Mouse (Mus musculus) embryonic stem cell, embryonic (primary cell): ENCODE data around the gene Nrtn.

ENCODE experiments used
- CTCF ChIA-PET, 4 experiments: fragments of 300-600 bp in 2 of 4; fragments of 350-600 bp in 2 of 4; sonication (Branson Sonifier 250); formaldehyde crosslinking; loops; one replicate each; lab custom pipeline; 2022; ENCODE audit warnings: inconsistent platforms in 2 of 4; lab: Charles Lee
- POLR2A ChIA-PET, 4 experiments: fragments of 300-600 bp in 2 of 4; fragments of 350-600 bp in 2 of 4; sonication (Branson Sonifier 250); formaldehyde crosslinking; loops; one replicate each; lab custom pipeline; 2022; ENCODE audit warnings: antibody characterized with exemption in 4 of 4, inconsistent platforms in 1 of 4; lab: Charles Lee

The Nrtn gene

DNA sequence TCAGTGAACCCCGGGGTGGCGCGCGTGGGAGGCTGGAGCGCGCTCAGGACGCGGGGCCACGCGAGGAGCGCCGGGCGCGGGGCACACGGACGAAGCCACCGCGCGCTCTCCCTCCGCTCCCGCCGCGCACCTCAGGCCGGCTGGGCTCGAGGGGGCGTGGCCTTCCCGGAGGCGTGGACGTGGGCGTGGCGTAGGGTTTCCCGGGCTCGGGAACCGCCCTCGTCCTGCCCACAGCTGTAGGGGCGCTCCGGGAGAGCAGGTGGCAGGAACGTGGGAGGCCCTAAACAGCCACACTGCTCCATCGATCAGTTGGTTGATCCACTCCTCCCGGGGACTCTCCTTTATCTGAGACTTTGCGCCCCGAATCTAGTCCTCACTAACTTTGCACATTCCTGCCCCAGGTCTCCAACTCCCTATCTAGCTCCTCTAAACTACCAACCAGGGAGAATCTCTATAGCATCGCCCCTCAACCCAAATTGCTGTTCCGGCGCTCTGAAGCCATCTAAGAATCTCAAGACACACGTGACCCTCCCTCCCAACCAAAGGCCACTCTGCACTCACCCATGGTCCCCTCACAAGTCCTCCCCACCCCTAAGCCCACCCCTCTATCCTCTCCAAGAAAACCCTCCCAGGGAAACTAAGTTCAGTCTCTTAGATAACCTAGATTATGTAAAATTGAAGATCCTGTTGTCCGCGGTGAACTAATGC is at the start of gene Nrtn:
Gene Nrtn, minus strand, starts transcription at position 115 of the 708 bp plus-strand sequence.
- CTCF ChIA-PET = interaction anchor here in 3 of 4 experiments (0.5 to 1.8 kb wide), 25 partner anchors 9 to 690 kb away, joined by 3 to 12 read pairs (median 3); partner anchors contain the start of gene Kdm4b (in 1 of the 3)

DNA sequence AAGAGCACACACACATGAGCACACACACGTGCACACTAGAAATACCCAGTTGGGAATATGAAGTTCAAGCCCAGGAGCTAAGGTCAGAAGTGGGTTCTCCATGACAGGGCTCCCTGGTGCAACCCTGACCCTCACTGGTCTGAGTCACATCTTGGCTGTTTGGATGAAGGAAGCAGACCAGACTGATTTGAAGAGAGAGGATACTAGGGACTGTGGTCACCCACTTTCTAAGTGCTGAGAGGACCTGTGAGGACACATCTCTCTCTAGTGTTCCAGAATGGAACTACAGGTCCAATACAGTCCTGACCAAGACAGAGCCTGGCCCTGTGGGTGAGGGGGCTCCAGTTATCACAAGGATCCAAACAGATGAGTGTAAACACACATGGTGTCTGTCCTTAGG is 48.5 kb upstream of the Nrtn start:
- ChIA-PET CTCF (interaction anchor here in 1 of 4 experiments (0.7 to 1.1 kb wide), 2 partner anchors 130 to 253 kb away, joined by 3 read pairs; partner anchors contain the start of gene Mllt1), POLR2A (interaction anchor here in 2 of 4 experiments (0.5 to 1.5 kb wide), 5 partner anchors 41 to 120 kb away, joined by 3 read pairs; partner anchors contain the start of gene Dus3l (in 1 of the 2))

More for the DNA sequence above, at the start of gene Nrtn:
- POLR2A ChIA-PET = interaction anchor here in 3 of 4 experiments (0.5 to 2.4 kb wide), 42 partner anchors 8 to 504 kb away, joined by 3 to 18 read pairs (median 4); partner anchors contain the start of genes Ranbp3 (in 3 of the 3), Khsrp (in 2 of the 3), Ndufa11 (in 2 of the 3) and 2410015M20Rik (in 1 of the 3)

DNA sequence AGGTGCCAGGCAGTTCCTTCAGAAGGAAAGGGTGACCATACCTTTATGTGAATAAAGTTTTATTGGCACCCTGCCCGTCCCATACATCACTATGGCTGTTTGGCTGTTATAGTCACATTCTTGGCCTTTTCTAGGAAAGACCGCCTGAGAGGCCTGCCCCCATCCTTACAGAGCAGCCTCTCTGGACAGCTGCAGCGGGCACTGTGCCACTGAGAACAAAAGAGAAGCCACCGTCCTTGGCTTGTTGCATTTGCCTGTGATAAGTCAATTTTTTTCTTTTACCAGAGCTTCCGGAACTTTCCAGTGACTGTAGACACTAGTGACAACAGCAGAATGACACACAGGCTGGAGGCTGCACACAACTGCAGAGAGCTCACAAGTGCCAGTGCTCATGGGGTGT is 47.6 kb upstream of the Nrtn start:
- ChIA-PET POLR2A (interaction anchor here in 2 of 4 experiments (0.9 to 1.5 kb wide), 5 partner anchors 40 to 184 kb away, joined by 3 read pairs; partner anchors contain the start of gene Dus3l (in 1 of the 2)), CTCF (interaction anchor here in 2 of 4 experiments (1.1 to 1.8 kb wide), 2 partner anchors 27 to 131 kb away, joined by 3 to 4 read pairs; partner anchors contain the start of gene Mllt1 (in 1 of the 2))

DNA sequence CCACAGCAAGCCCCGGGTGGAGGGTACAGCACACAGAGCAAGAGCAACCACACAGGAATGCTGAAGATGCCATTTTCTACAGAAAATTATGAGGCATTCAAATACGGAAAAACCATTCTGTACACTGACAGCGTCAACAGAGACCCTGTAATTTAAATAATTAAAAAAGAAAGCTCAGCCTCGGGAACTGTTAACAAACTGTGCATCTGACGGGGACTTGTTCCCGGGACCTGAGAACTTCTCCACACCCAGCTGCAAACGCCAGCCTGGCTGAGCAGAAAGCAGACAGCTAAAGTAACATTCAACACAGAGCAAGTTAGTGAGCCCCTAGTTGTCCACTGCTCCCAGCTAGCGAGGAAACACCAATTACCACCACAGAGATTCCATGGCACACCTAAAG is 44.7 kb upstream of the Nrtn start:
- ChIA-PET POLR2A (interaction anchor here in 3 of 4 experiments (0.5 to 1.3 kb wide), 7 partner anchors 8 to 134 kb away, joined by 3 to 4 read pairs (median 3); partner anchors contain the start of genes Dus3l (in 1 of the 3) and Mllt1 (in 1 of the 3)), CTCF (interaction anchor here in 1 of 4 experiments (1.4 to 1.9 kb wide), 2 partner anchors 24 to 249 kb away, joined by 3 to 7 read pairs; no protein-coding TSS in a partner anchor)

DNA sequence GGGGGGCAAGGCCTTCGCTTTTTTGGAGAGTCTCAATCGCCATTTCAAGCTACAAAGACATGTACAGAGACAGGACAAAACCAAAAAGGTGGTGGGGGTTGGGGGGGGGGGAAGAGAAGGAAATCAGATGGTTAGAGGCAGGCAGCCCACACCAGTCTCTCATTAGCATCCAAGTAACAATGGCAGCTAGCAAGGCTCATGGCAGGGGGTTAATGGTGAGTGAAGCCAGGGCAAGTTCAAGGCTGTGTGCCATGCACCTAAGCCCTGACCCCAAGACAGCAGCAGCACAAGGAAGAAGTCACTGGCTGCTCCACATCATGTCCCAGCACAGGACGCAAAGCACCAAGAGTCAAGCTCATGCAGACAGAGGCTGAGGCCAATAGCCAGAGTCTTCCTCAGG is 41.9 kb upstream of the Nrtn start:
- POLR2A ChIA-PET = interaction anchor here (0.6 to 2.4 kb wide), 15 partner anchors 11 to 191 kb away, joined by 3 to 12 read pairs (median 3); partner anchors contain the start of genes Clpp (in 1 of the 4) and Dus3l (in 1 of the 4)
- CTCF ChIA-PET = interaction anchor here in 2 of 4 experiments (1.1 to 1.5 kb wide), 2 partner anchors 21 to 22 kb away, joined by 3 read pairs; no protein-coding TSS in a partner anchor

DNA sequence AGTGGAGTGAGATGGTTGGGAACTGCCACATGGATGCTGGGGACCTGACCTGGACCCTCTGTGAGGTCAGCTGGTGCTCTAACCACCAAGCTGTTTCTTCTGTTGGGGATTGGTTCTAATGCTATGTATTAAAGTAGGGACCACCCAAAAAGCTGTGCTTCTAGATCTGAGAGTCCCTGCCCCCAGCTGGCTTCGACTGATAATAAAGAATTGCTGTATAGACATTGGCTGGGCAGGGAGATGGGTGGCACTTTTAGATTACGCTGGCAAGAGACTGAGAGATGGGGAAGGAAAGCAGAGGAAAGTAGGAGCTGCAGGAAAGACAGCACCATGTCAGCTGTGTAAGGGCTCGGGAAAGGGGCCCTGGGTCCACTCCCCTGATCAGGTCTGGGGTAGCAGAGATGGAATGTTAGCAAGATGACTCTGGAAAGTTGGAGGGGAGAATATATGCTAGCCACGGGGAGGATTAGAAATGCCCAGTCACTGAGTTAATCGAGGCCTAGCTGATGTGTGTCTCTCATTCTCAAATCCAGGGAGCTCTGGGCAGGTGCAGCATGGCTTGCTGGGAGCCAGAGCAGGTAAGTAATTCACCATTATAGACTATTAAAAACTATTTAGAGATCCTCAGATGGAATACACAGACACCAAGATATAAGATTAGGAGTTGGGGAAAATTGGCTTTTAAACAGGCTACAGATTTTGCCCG is 36.4 kb upstream of the Nrtn start:
- ChIA-PET CTCF (no interaction called here), POLR2A (interaction anchor here in 3 of 4 experiments (0.8 to 1.4 kb wide), 6 partner anchors 9 to 132 kb away, joined by 3 read pairs; no protein-coding TSS in a partner anchor)

DNA sequence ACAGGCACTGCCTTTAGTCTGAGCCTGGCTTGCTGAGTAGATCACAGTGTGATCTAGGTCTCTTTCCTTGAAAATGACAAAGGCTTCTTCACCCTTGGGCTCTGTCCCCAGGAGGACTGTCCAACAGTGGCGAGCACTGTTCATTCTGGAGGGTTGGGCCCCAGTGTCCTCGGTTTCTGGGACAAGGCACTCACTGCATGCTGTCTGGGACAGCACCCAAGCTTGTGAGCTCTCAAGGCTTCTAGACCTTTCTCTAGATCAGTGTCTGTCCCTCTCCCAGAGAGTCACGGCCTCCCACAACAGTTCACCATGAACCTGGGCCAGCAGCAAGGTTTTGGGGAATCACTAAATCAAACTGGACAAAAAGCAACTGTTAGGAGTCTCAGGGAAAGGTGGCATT is 35.3 kb upstream of the Nrtn start:
- ChIA-PET CTCF (interaction anchor here in 1 of 4 experiments (0.8 kb wide), 1 partner anchor 53 kb away, joined by 3 read pairs; no protein-coding TSS in a partner anchor), POLR2A (interaction anchor here in 2 of 4 experiments (0.7 to 1.8 kb wide), 5 partner anchors 11 to 26 kb away, joined by 3 to 6 read pairs (median 3); no protein-coding TSS in a partner anchor)

DNA sequence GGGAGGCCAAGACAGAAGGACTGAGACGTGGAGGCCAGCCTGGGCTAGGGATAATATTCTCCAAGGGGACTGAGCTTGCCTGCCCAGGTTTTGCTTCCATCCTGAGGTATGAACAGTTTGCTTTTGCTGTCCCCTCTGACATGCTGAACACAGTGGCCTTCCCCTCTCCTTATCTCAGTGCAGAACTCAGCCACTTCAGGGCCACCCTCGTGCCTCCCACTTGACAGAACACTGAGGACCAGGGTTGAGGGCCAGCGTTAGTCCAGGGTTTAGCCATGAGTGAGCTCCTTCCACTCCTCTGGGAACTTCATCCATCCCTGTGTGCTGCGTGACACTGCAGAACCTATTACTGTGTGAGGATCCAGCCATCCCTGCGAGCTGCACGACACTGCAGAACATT is 32.0 kb upstream of the Nrtn start:
- CTCF ChIA-PET = interaction anchor here in 2 of 4 experiments (0.5 to 1.1 kb wide), 3 partner anchors 11 to 210 kb away, joined by 3 to 8 read pairs (median 5); partner anchors contain the start of gene Ranbp3 (in 1 of the 2)
- POLR2A ChIA-PET = interaction anchor here in 2 of 4 experiments (0.6 to 1.0 kb wide), 6 partner anchors 9 to 60 kb away, joined by 3 to 6 read pairs (median 3); no protein-coding TSS in a partner anchor

DNA sequence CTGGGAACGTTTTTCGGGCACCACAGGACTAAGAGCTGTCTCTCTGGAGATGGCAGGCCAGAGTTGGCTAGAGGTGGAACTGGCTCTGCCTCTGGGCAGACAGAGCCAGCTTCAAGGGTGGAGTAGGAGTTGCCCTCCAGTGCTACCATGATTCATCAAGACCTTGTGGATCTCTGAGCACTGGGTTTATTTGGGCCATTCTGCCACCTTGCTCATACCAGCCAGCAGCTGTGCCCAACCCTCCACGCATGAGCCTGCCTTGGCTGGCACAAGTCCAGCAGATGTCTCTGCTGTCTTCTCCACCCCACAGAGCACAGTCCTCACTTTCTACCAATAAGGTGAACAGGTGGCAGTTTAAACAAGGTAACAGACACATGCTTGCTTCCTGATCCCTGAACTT is 31.6 kb upstream of the Nrtn start:
- POLR2A ChIA-PET = interaction anchor here in 2 of 4 experiments (0.6 to 2.2 kb wide), 5 partner anchors 9 to 60 kb away, joined by 3 to 12 read pairs (median 4); no protein-coding TSS in a partner anchor
- CTCF ChIA-PET = interaction anchor here in 3 of 4 experiments (0.6 to 1.1 kb wide), 4 partner anchors 10 to 116 kb away, joined by 3 to 13 read pairs (median 6); partner anchors contain the start of gene Ranbp3 (in 1 of the 3)

DNA sequence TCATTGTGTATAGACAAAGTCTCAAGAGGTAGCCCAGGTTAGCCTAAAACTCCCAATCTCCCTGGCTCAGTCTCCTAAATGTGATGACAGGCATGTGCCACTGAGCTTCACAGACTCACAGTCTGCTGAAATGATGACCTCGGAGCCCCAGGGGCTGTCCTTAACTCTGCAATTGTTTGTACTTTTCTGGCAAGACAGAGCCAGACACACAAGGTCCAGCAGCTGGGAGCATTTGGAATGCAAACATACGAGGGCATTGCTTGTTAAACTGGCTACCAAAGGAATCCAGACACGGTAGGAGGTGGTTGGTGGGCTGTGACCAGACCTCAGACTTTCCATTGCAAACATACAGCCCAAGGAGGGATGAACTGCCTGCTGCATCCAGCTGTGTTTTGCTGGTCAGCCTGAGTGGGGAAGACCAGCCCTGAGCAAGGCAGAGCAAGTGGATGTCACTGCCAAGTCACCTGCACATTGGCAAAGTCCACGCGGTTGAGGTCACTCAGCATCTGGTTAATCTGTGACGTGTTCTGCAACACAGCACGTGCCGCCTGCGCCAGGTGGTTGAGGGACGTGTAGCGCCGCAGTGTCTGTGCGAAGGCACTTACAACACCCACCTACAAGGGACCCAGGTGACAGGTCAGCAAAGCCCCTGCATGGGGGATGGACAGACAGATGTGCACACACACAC is 23.1 kb upstream of the Nrtn start:
- CTCF ChIA-PET = no interaction called here
- POLR2A ChIA-PET = interaction anchor here in 2 of 4 experiments (1.0 to 1.4 kb wide), 4 partner anchors 9 to 99 kb away, joined by 3 read pairs; no protein-coding TSS in a partner anchor

DNA sequence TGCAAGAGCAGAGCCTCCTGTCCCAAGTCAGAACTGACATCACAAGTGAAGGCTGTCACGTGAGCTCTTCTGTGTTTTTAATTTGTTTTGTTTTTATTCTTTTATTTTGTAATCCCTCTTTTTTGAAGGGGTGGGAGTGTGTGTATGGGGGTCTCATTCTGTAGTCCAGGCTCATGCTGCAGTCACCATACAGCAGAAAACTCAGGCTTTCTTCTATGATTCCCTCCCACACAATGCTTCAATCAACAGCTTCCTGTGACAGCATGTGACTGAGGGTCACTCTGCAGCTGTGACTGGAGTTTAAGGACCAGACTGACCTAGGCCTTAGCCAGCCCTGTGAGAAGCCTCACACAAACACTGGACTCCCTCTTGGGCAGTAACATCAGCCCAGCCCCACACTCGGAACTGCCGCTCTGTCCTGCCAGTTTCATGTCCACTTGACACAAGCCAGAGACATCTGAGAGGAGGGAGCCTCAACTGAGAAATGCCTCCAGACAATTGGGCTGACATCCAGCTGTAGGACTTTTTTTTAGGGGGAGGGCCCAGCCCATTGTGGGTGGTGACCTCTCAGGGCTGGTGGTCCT is 21.5 kb upstream of the Nrtn start:
- ChIA-PET POLR2A (interaction anchor here in 3 of 4 experiments (0.6 to 2.7 kb wide), 16 partner anchors 9 to 281 kb away, joined by 3 to 12 read pairs (median 4); partner anchors contain the start of genes Dus3l (in 3 of the 3), Ranbp3 (in 1 of the 3) and Slc25a23 (in 1 of the 3)), CTCF (interaction anchor here in 2 of 4 experiments (0.6 to 3.0 kb wide), 9 partner anchors 8 to 211 kb away, joined by 3 to 15 read pairs (median 6); partner anchors contain the start of genes Clpp (in 1 of the 2) and Mllt1 (in 1 of the 2))

DNA sequence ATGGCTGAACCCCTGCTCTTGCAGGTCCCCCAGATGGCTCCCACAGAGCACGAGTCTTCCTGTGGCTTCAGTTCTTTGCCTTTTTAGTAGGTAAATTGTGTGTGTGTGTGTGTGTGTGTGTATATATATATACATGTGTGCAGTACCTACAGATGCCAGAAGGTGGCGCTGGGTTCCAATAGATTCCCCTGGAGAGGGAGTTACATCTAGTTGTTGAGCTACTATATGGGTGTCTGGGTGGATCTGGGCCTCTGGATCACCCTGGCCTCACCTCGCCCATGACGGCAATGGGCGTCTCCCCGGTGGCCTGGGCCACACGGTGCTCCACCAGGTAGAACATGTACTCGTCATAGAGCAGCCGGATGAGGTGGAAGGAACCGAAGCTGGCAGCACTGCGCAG is 20.2 kb upstream of the Nrtn start:
- POLR2A ChIA-PET = interaction anchor here (0.6 to 2.7 kb wide), 24 partner anchors 10 to 289 kb away, joined by 3 to 12 read pairs (median 4); partner anchors contain the start of genes Dus3l (in 4 of the 4), Clpp (in 1 of the 4), Khsrp (in 1 of the 4) and Ranbp3 (in 1 of the 4)
- CTCF ChIA-PET = interaction anchor here (0.5 to 3.0 kb wide), 52 partner anchors 9 to 706 kb away, joined by 3 to 15 read pairs (median 4); partner anchors contain the start of genes Alkbh7 (in 1 of the 4), Clpp (in 1 of the 4), Dus3l (in 1 of the 4) and Gm17949 (in 1 of the 4)

DNA sequence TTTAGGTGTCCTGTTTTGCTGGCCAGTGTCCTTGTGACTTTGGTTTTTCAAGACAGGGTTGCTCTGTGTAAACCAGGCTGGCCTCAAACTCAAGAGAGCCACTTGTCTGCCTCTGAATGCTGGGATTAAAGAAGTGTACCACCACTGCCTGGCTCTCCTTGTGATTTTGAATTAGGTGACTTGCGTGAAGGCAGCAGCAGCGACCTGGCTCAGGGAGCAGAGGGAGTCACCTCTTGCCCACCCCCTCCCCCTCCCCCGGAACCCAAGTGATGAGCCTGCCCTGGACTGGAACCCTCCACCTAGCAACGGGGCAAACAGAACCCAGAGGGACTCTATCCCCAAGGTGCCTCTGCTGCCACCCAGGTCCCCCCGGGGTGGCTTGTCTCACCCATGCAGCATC is 12.6 kb upstream of the Nrtn start, which contains the start of gene Prr22:
Gene Prr22, plus strand, starts transcription at position 301 of the 400 bp plus-strand sequence.
- CTCF ChIA-PET = no interaction called here
- POLR2A ChIA-PET = interaction anchor here in 1 of 4 experiments (0.5 kb wide), 1 partner anchor 29 kb away, joined by 3 read pairs; no protein-coding TSS in a partner anchor

DNA sequence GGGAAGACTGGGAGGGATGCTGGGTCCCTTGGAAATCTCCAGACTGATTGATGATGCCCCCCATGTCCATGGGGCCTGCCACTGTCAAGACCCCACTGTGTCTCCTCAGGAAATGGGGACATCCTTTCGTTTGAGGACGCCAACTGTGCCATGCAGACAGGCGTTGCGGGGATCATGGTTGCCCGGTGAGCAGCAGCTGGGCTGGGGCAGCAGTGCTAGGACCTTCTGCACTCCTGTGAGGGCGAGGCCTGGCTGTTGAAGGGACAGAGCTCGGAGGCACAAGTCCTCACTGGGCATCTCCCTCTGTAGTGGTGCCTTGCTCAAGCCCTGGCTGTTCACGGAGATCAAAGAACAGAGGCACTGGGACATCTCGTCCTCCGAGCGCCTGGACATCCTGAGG is 11.6 kb upstream of the Nrtn start:
- ChIA-PET POLR2A (interaction anchor here in 1 of 4 experiments (3.4 kb wide), 1 partner anchor 10 kb away, joined by 11 read pairs; no protein-coding TSS in a partner anchor), CTCF (no interaction called here)

DNA sequence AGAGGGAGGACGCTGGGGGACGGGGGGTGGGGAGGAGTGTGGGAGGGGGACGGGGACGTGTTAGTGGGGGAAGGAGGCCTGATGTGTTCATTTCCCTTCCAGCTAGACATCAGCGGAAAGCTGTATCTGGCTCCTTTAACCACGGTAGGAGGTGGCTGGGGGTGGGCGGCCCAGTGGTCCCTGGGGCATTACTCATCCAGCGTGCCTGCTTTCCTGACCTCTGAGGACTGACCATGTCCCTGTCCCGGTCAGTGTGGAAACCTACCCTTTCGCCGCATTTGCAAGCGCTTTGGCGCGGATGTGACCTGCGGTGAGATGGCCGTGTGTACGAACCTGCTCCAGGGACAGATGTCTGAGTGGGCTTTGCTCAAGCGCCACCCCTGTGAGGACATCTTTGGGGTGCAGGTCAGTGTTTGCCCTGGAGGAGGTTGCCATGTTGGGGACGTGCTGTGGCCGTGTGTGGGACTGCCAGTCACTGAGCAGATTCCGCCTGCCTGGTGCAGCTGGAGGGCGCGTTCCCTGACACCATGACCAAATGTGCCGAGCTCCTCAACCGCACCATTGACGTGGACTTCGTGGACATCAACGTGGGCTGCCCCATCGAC is 10.3 kb upstream of the Nrtn start:
- CTCF ChIA-PET = interaction anchor here in 3 of 4 experiments (0.6 to 1.6 kb wide), 8 partner anchors 9 to 61 kb away, joined by 3 to 5 read pairs (median 4); no protein-coding TSS in a partner anchor
- POLR2A ChIA-PET = interaction anchor here in 3 of 4 experiments (0.6 to 5.0 kb wide), 30 partner anchors 10 to 728 kb away, joined by 3 to 30 read pairs (median 4); partner anchors contain the start of genes Alkbh7 (in 1 of the 3), Gpr108 (in 1 of the 3), Khsrp (in 1 of the 3) and Mllt1 (in 1 of the 3)
